Mouse (Mus musculus) myocyte (in vitro differentiated cells): ENCODE results near the gene Pdzd2. TPM values are rescaled to one million over a fixed set of nuclear protein-coding genes. Genes with fewer than 3 reads are reported as not detected.

Experiments
- polyA plus RNA-seq: library from polyadenylated mRNA; unstranded; fragments of >200 nt; fragmentation: generic; extraction: Trizol; gene quantifications from one replicate; pipeline ENCODE4 v1.2.1, GENCODE M21; 2012; ENCODE audit warnings: missing spikeins

Gene Pdzd2
- polyA plus RNA-seq, 1 experiment = 0.01 TPM

Other genes starting within 250 kb of the Pdzd2 start
- gene 6030458C11Rik, start 84.7 kb upstream of the Pdzd2 start, polyA plus RNA-seq = 12.7 TPM
- gene Drosha, start 84.9 kb upstream of the Pdzd2 start, polyA plus RNA-seq = 40.4 TPM